Mouse (Mus musculus): ENCODE measurements around the gene Robo2. TPM values are rescaled to one million over a fixed set of nuclear protein-coding genes. Genes with fewer than 3 reads are reported as not detected.
A peak's percentile ranks its signal among the peaks of the same experiment; 100 is the strongest.

Gene Robo2
- polyA plus RNA-seq, 1 experiment from 2014 or later: 56.4 TPM

GRCm38 (mm10) chr16:74237411-74237930 lies 174.2 kb downstream of the Robo2 start:
- Histone ChIP-seq H3K4me2 (no peak overlapping the region), H3K9me3 (ENCODE audit: low read depth, low read length) (no peaks in the 10 kb centered on the region), H3K36me3 (ENCODE audit: insufficient read depth) (no peaks in the 10 kb centered on the region), H3K4me3 (ENCODE audit: low read depth, low read length) (no peak overlapping the region), H3K9ac (no peak overlapping the region), H3K27me3 (ENCODE audit: insufficient read depth, low read length) (no peaks in the 10 kb centered on the region), H3K27ac (ENCODE audit: low read depth) (no peak overlapping the region), H3K4me1 (ENCODE audit: insufficient read depth) (no peaks in the 10 kb centered on the region)
- DNase-seq (no peak), ATAC-seq (ENCODE audit: insufficient read depth) (no peak)
- no peak for TF ChIP-seq CTCF (IDR thresholded peaks at IDR 0.05; ENCODE audit: low read depth)
- WGBS: 88% methylated on average over 2 of the region's 2 CpGs

GRCm38 (mm10) chr16:74234393-74235059 lies 177.1 kb downstream of the Robo2 start:
- no peak for TF ChIP-seq CTCF (IDR thresholded peaks at IDR 0.05; ENCODE audit: low read depth)
- no peaks in the 10 kb centered on the region for H3K36me3 ChIP-seq (ENCODE audit: insufficient read depth)
- no peak for DNase-seq
- H3K9me3 ChIP-seq (ENCODE audit: low read depth, low read length): no peaks in the 10 kb centered on the region
- no peak overlapping the region for H3K4me2 ChIP-seq
- H3K4me3 ChIP-seq (ENCODE audit: low read depth, low read length): no peak overlapping the region
- no peaks in the 10 kb centered on the region for H3K27me3 ChIP-seq (ENCODE audit: insufficient read depth, low read length)
- ATAC-seq (ENCODE audit: insufficient read depth): no peak
- no peak overlapping the region for H3K9ac ChIP-seq
- 87% methylated on average over 6 of the region's 6 CpGs for WGBS
- no peak overlapping the region for H3K27ac ChIP-seq (ENCODE audit: low read depth)
- H3K4me1 ChIP-seq (ENCODE audit: insufficient read depth): no peaks in the 10 kb centered on the region

- Histone ChIP-seq H3K4me1 (ENCODE audit: insufficient read depth) (no peaks in the 10 kb centered on the region), H3K36me3 (ENCODE audit: insufficient read depth) (no peaks in the 10 kb centered on the region), H3K9me3 (ENCODE audit: low read depth, low read length) (no peaks in the 10 kb centered on the region), H3K27ac (ENCODE audit: low read depth) (no peak overlapping the region), H3K27me3 (ENCODE audit: insufficient read depth, low read length) (no peaks in the 10 kb centered on the region), H3K4me3 (ENCODE audit: low read depth, low read length) (no peak overlapping the region), H3K4me2 (no peak overlapping the region), H3K9ac (no peak overlapping the region)
- TF ChIP-seq CTCF (IDR thresholded peaks at IDR 0.05; ENCODE audit: low read depth): no peak
- 69% methylated on average over 5 of the region's 5 CpGs for WGBS
- ATAC-seq (ENCODE audit: insufficient read depth) (no peak), DNase-seq (no peak)
Observed at GRCm38 (mm10) chr16:74233596-74233995, 178.0 kb downstream of the Robo2 start.

- no peaks in the 10 kb centered on the region for H3K27me3 ChIP-seq (ENCODE audit: insufficient read depth, low read length)
- H3K4me2 ChIP-seq: no peak overlapping the region
- H3K4me3 ChIP-seq (ENCODE audit: low read depth, low read length): no peak overlapping the region
- TF ChIP-seq CTCF (IDR thresholded peaks at IDR 0.05; ENCODE audit: low read depth): peak; percentile 37
- no peak overlapping the region for H3K27ac ChIP-seq (ENCODE audit: low read depth)
- no peaks in the 10 kb centered on the region for H3K36me3 ChIP-seq (ENCODE audit: insufficient read depth)
- peak; percentile 62 for DNase-seq
- H3K9ac ChIP-seq: no peak overlapping the region
- ATAC-seq (ENCODE audit: insufficient read depth): no peak
- no peaks in the 10 kb centered on the region for H3K4me1 ChIP-seq (ENCODE audit: insufficient read depth)
- no peaks in the 10 kb centered on the region for H3K9me3 ChIP-seq (ENCODE audit: low read depth, low read length)
Observed at GRCm38 (mm10) chr16:74227285-74227684, 184.3 kb downstream of the Robo2 start.

- WGBS: 76% methylated on average over 7 of the region's 7 CpGs
- ATAC-seq (ENCODE audit: insufficient read depth): no peak
Observed at GRCm38 (mm10) chr16:74225423-74226272, 186.0 kb downstream of the Robo2 start.

GRCm38 (mm10) chr16:74222501-74222900 lies 189.1 kb downstream of the Robo2 start:
- no peak for DNase-seq
- Histone ChIP-seq H3K4me3 (ENCODE audit: low read depth, low read length) (no peak overlapping the region), H3K9me3 (ENCODE audit: low read depth, low read length) (no peaks in the 10 kb centered on the region), H3K27me3 (ENCODE audit: insufficient read depth, low read length) (no peaks in the 10 kb centered on the region), H3K9ac (no peak overlapping the region), H3K27ac (ENCODE audit: low read depth) (no peak overlapping the region), H3K36me3 (ENCODE audit: insufficient read depth) (no peaks in the 10 kb centered on the region), H3K4me1 (ENCODE audit: insufficient read depth) (no peaks in the 10 kb centered on the region), H3K4me2 (no peak overlapping the region)
- no peak for TF ChIP-seq CTCF (IDR thresholded peaks at IDR 0.05; ENCODE audit: low read depth)
- 67% methylated on average over 5 of the region's 5 CpGs for WGBS
- ATAC-seq (ENCODE audit: insufficient read depth): no peak

More at GRCm38 (mm10) chr16:74225423-74226272, 186.0 kb downstream of the Robo2 start:
- no peaks in the 10 kb centered on the region for H3K36me3 ChIP-seq (ENCODE audit: insufficient read depth)
- DNase-seq: no peak
- no peak overlapping the region for H3K9ac ChIP-seq
- no peak overlapping the region for H3K4me2 ChIP-seq
- no peaks in the 10 kb centered on the region for H3K27me3 ChIP-seq (ENCODE audit: insufficient read depth, low read length)
- H3K4me1 ChIP-seq (ENCODE audit: insufficient read depth): no peaks in the 10 kb centered on the region
- no peak overlapping the region for H3K27ac ChIP-seq (ENCODE audit: low read depth)
- H3K4me3 ChIP-seq (ENCODE audit: low read depth, low read length): no peak overlapping the region
- no peaks in the 10 kb centered on the region for H3K9me3 ChIP-seq (ENCODE audit: low read depth, low read length)
- no peak for TF ChIP-seq CTCF (IDR thresholded peaks at IDR 0.05; ENCODE audit: low read depth)

- Histone ChIP-seq H3K9ac (no peak overlapping the region), H3K4me1 (ENCODE audit: insufficient read depth) (no peaks in the 10 kb centered on the region), H3K4me3 (ENCODE audit: low read depth, low read length) (no peak overlapping the region), H3K9me3 (ENCODE audit: low read depth, low read length) (no peaks in the 10 kb centered on the region), H3K4me2 (no peak overlapping the region), H3K36me3 (ENCODE audit: insufficient read depth) (no peaks in the 10 kb centered on the region), H3K27ac (ENCODE audit: low read depth) (no peak overlapping the region), H3K27me3 (ENCODE audit: insufficient read depth, low read length) (no peaks in the 10 kb centered on the region)
- ATAC-seq (ENCODE audit: insufficient read depth) (no peak), DNase-seq (no peak)
- no peak for TF ChIP-seq CTCF (IDR thresholded peaks at IDR 0.05; ENCODE audit: low read depth)
- WGBS: 84% methylated on average over 1 of the region's 1 CpGs
Observed at GRCm38 (mm10) chr16:74216879-74217415, 194.7 kb downstream of the Robo2 start.

Measured in lung, embryonic 14.5 days (tissue).